Mouse (Mus musculus) CH12.LX (cell line): Measurements from ENCODE around the gene Trim80. TPM values are rescaled to one million over a fixed set of nuclear protein-coding genes. Genes with fewer than 3 reads are reported as not detected.

Source experiments
- DNase-seq: peaks from one replicate; pipeline ENCODE4 v3.0.0-alpha.2; 2013; ENCODE audit errors: extremely low read depth
- H3K27ac ChIP-seq: 2 replicates; pipeline ENCODE4 v1.5.1; 2012; ENCODE audit warnings: low read depth, mild to moderate bottlenecking, control low read depth, moderate library complexity; ENCODE audit not compliant: insufficient read depth
- H3K27me3 ChIP-seq: replicated peaks from 2 replicates; pipeline ENCODE3; 2012; ENCODE audit warnings: inconsistent platforms
- H3K36me3 ChIP-seq, 2 experiments: replicated peaks in 1 of 2; 2 replicates each; pipeline versions ENCODE3 to v1.6.1; 2012; ENCODE audit warnings: inconsistent platforms in 1 of 2, low read length in 1 of 2, mild to moderate bottlenecking in 1 of 2, mixed read lengths in 1 of 2, moderate library complexity in 1 of 2; ENCODE audit not compliant: control insufficient read depth in 1 of 2, insufficient read depth in 1 of 2
- H3K4me1 ChIP-seq, 2 experiments: 2 replicates each; pipeline ENCODE4 v1.6.1; 2012; ENCODE audit warnings: inconsistent platforms in 1 of 2, moderate library complexity in 1 of 2; ENCODE audit not compliant: insufficient read depth in 2 of 2, control insufficient read depth in 1 of 2
- H3K4me2 ChIP-seq: 2 replicates; pipeline ENCODE4 v1.6.1; 2012; ENCODE audit warnings: low read depth, mild to moderate bottlenecking, control low read depth; ENCODE audit not compliant: poor library complexity, insufficient read depth, severe bottlenecking
- H3K4me3 ChIP-seq, 3 experiments: fragments of 150-350 bp in 1 of 3; sonication (generic) in 1 of 3; replicated peaks in 1 of 3; 2 replicates each; pipeline versions ENCODE3 to v1.5.1; 2011 to 2012; ENCODE audit warnings: low read depth in 2 of 3, low read length in 2 of 3, mild to moderate bottlenecking in 2 of 3, moderate library complexity in 2 of 3, control low read depth in 1 of 3, improper control_type of control experiment in 1 of 3, inconsistent platforms in 1 of 3, mixed read lengths in 1 of 3; ENCODE audit not compliant: poor library complexity in 1 of 3
- H3K79me2 ChIP-seq: replicated peaks from 2 replicates; pipeline ENCODE4 v1.6.1; 2012; ENCODE audit warnings: mild to moderate bottlenecking, moderate library complexity; ENCODE audit not compliant: control insufficient read depth, poor library complexity, insufficient read depth, severe bottlenecking; ENCODE audit errors: extremely low read depth
- H3K9ac ChIP-seq: 2 replicates; pipeline ENCODE4 v1.6.1; 2012; ENCODE audit warnings: low read depth, mild to moderate bottlenecking, control low read depth, moderate library complexity; ENCODE audit not compliant: insufficient read depth
- H3K9me3 ChIP-seq: replicated peaks from 2 replicates; pipeline ENCODE3; 2012; ENCODE audit warnings: low read length, inconsistent platforms, mixed read lengths
- BHLHE40 ChIP-seq: IDR thresholded peaks from 2 replicates; pipeline ENCODE4 v1.6.1; 2011; ENCODE audit warnings: mild to moderate bottlenecking, low read depth, low read length, improper control_type of control experiment
- CHD1 ChIP-seq: IDR thresholded peaks from 2 replicates; pipeline ENCODE4 v1.6.1; 2012; ENCODE audit warnings: low read depth, low read length, improper control_type of control experiment, inconsistent platforms
- ELF1 ChIP-seq: IDR thresholded peaks from 2 replicates; pipeline ENCODE4 v1.6.1; 2014; ENCODE audit warnings: low read depth, mild to moderate bottlenecking, inconsistent platforms, low read length, improper control_type of control experiment
- EP300 ChIP-seq: IDR thresholded peaks from 2 replicates; pipeline ENCODE4 v1.6.1; 2011; ENCODE audit warnings: low read length, improper control_type of control experiment
- ETS1 ChIP-seq: conservative IDR thresholded peaks from 2 replicates; pipeline ENCODE4 v1.6.1; 2012; ENCODE audit warnings: low read depth, mild to moderate bottlenecking, inconsistent platforms, low read length, improper control_type of control experiment, moderate library complexity
- IRF4 ChIP-seq: IDR thresholded peaks from 2 replicates; pipeline ENCODE4 v1.6.1; 2014; ENCODE audit warnings: low read depth, mild to moderate bottlenecking, inconsistent platforms, low read length, improper control_type of control experiment
- MAFK ChIP-seq: IDR thresholded peaks from 2 replicates; pipeline ENCODE4 v1.6.1; 2011; ENCODE audit warnings: low read length, improper control_type of control experiment; ENCODE audit not compliant: insufficient replicate concordance
- MAX ChIP-seq: IDR thresholded peaks from 2 replicates; pipeline ENCODE4 v1.6.1; 2011; ENCODE audit warnings: low read length, improper control_type of control experiment
- MEF2A ChIP-seq: IDR thresholded peaks from 2 replicates; pipeline ENCODE4 v1.6.1; 2014; ENCODE audit warnings: low read depth, mild to moderate bottlenecking, inconsistent platforms, low read length, improper control_type of control experiment, borderline replicate concordance
- MXI1 ChIP-seq: IDR thresholded peaks from 2 replicates; pipeline ENCODE4 v1.6.1; 2011; ENCODE audit warnings: mild to moderate bottlenecking, low read depth, low read length, improper control_type of control experiment
- MYC ChIP-seq: IDR thresholded peaks from 2 replicates; pipeline ENCODE4 v1.6.1; 2011; ENCODE audit warnings: low read depth, mild to moderate bottlenecking, improper control_type of control experiment, low read length
- NELFE ChIP-seq: IDR thresholded peaks from 2 replicates; pipeline ENCODE4 v1.6.1; 2011; ENCODE audit warnings: low read depth, low read length, improper control_type of control experiment
- NRF1 ChIP-seq: IDR thresholded peaks from 2 replicates; pipeline ENCODE4 v1.6.1; 2014; ENCODE audit warnings: low read depth, mild to moderate bottlenecking, inconsistent platforms, low read length, improper control_type of control experiment, moderate library complexity
- RCOR1 ChIP-seq: conservative IDR thresholded peaks from 2 replicates; pipeline ENCODE4 v1.6.1; 2012; ENCODE audit warnings: low read depth, mild to moderate bottlenecking, inconsistent platforms, low read length, improper control_type of control experiment
- SIN3A ChIP-seq: IDR thresholded peaks from 2 replicates; pipeline ENCODE4 v1.6.1; 2012; ENCODE audit warnings: low read length, improper control_type of control experiment, inconsistent platforms
- SMC3 ChIP-seq: IDR thresholded peaks from 2 replicates; pipeline ENCODE4 v1.6.1; 2011; ENCODE audit warnings: low read depth, low read length, improper control_type of control experiment
- TCF12 ChIP-seq: IDR thresholded peaks from 2 replicates; pipeline ENCODE4 v1.6.1; 2014; ENCODE audit warnings: low read depth, mild to moderate bottlenecking, inconsistent platforms, low read length, improper control_type of control experiment
- USF1 ChIP-seq: IDR thresholded peaks from 2 replicates; pipeline ENCODE4 v1.6.1; 2014; ENCODE audit warnings: low read depth, mild to moderate bottlenecking, inconsistent platforms, low read length, improper control_type of control experiment
- USF2 ChIP-seq: conservative IDR thresholded peaks from 2 replicates; pipeline ENCODE4 v1.6.1; 2011; ENCODE audit warnings: low read depth, low read length, improper control_type of control experiment
- ZC3H11A ChIP-seq: IDR thresholded peaks from 2 replicates; pipeline ENCODE4 v1.6.1; 2012; ENCODE audit warnings: low read depth, mild to moderate bottlenecking, inconsistent platforms, low read length, improper control_type of control experiment
- ZKSCAN1 ChIP-seq: IDR thresholded peaks from 2 replicates; pipeline ENCODE4 v1.6.1; 2012; ENCODE audit warnings: low read depth, inconsistent platforms, low read length, improper control_type of control experiment, borderline replicate concordance
- ZMIZ1 ChIP-seq: IDR thresholded peaks from 2 replicates; pipeline ENCODE4 v1.6.1; 2012; ENCODE audit warnings: low read depth, mild to moderate bottlenecking, inconsistent platforms, low read length, improper control_type of control experiment
- dilution Hi-C: fragments of 300-500 bp; cut with MboI; formaldehyde crosslinking; loops from 2 replicates; pipeline ENCODE4 v1.14.3; 2020; ENCODE audit warnings: low sequenced_read_pairs; ENCODE audit not compliant: extremely low pct_unique_long_range_greater_than_20kb, extremely low pct_ligation_motif_present
- in situ Hi-C: fragments of 300-500 bp; cut with MboI; formaldehyde crosslinking; loops from 3 replicates; pipeline ENCODE4 v1.14.3; 2019; ENCODE audit warnings: low sequenced_read_pairs, low pct_ligation_motif_present, low pct_unique_long_range_greater_than_20kb, mixed read lengths
- polyA plus RNA-seq: library from polyadenylated mRNA; unstranded; fragments of >175 nt; gene quantifications from 2 replicates; pipeline ENCODE4 v1.2.1, GENCODE M21; 2012; ENCODE audit warnings: low read depth; ENCODE audit not compliant: insufficient read length
- total RNA-seq, 2 experiments: library from RNA; depleted of rRNA; stranded (reverse); fragments of 300-350 nt in 1 of 2; fragments of >200 nt in 1 of 2; gene quantifications; 2 replicates each; pipeline ENCODE4 v1.2.3; 2012 to 2014

The Trim80 gene
- total and polyA plus RNA-seq, 3 experiments: not detected

DNA sequence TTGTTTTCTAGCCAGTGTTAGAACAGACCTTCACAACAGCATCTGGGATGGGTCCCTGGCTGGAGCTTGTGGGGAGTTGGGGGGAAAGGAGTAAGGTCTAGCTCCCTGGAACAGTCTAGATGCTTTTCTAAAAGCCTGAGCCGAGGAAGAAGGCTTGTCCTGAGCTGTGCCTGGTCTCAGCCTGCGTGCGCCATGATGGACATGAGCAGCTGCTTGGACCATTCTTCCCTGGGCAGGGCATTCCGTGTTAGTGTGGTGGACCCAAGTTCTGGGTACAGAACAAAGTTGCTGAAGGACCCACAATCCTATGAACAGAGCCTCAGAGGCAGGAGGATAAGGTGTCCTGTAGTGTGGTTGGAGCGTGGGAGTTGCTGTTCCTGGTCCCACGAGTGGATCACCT is 9.8 kb upstream of the Trim80 start:
- Histone ChIP-seq H3K9me3 (no peaks in the 10 kb centered on the region), H3K27ac (no peak overlapping the region), H3K9ac (no peak overlapping the region), H3K4me3 (no peak overlapping the region), H3K27me3 (no peaks in the 10 kb centered on the region), H3K36me3 (peaks cover 40 to 77% of the 10 kb centered on the region in 2 experiments), H3K4me2 (no peak overlapping the region), H3K79me2 (no peaks in the 10 kb centered on the region)
- dilution Hi-C loops: no loop called here
- in situ Hi-C loops: no loop called here
- TF ChIP-seq MYC: no peak
- TF ChIP-seq SMC3: no peak
- TF ChIP-seq EP300: no peak
- no peak for TF ChIP-seq NELFE
- TF ChIP-seq NRF1: no peak
- no peak for TF ChIP-seq ELF1
- TF ChIP-seq MEF2A: no peak
- TF ChIP-seq SIN3A: no peak
- TF ChIP-seq MXI1: no peak
- TF ChIP-seq CHD1: no peak
- TF ChIP-seq MAFK: no peak
- no peak for TF ChIP-seq MAX
- no peak for TF ChIP-seq TCF12
- TF ChIP-seq ETS1: no peak
- TF ChIP-seq, all 38 proteins: peak for 0
- peaks cover 2 to 6% of the 10 kb centered on the region in 2 experiments; a peak in 3 of 4 replicates for H3K4me1 ChIP-seq
- no peak for DNase-seq

DNA sequence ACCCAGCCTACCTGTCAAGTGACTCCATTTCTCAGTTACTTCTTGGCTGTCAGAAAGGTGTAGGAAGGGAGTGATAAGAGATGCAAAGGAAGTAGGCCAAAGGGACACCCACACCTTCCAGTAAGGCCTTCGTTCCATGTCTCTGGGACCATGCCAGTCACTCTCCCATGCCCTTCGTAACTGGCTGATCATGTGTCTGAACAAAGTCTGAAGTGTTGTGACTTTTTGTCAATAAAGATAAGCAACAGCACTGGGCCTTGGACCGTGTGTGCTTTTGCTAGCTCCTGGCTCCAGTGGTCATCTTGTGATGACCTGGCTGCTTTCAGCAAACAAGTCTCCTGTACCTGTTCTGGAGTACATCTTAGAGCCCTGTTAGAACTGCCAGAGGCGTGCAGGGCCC is 7.5 kb upstream of the Trim80 start:
- peaks cover 36 to 55% of the 10 kb centered on the region in 2 experiments for H3K36me3 ChIP-seq
- in situ Hi-C loops: no loop called here
- H3K27ac ChIP-seq: no peak overlapping the region

DNA sequence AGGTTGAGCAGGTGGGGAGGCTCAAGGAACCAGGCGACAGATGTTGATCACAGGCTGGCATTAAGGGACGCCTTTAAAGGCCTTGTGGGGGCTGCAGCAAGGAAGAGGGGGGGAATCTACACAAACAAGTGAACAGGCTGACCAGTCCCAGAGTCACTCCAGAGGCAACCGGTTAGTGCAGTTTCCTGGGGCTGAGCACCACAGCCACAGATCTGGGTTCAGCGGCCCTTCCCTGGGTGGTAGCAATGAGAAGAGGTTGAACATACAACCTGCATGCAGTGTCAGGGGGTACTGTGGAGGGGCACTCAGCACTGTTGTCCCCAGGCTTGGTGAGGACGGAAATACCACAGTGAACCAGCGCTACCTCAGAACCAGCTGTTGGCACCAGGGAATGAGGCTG is 7.0 kb upstream of the Trim80 start:
- Histone ChIP-seq H3K27ac (no peak overlapping the region), H3K27me3 (no peaks in the 10 kb centered on the region), H3K79me2 (no peaks in the 10 kb centered on the region), H3K36me3 (peaks cover 36 to 50% of the 10 kb centered on the region in 2 experiments), H3K4me3 (no peak overlapping the region), H3K9me3 (no peaks in the 10 kb centered on the region), H3K4me1 (no peaks in the 10 kb centered on the region)
- dilution Hi-C loops (no loop called here), in situ Hi-C loops (no loop called here)
- TF ChIP-seq USF1 (no peak), RCOR1 (no peak), MAFK (no peak), USF2 (no peak), ELF1 (no peak), IRF4 (no peak), ZMIZ1 (no peak), ZC3H11A (no peak), BHLHE40 (no peak)
- TF ChIP-seq, all 38 proteins: peak for 0
- no peak overlapping the region for H3K9ac ChIP-seq
- DNase-seq: no peak
- no peak overlapping the region for H3K4me2 ChIP-seq

More for the DNA sequence above, 7.5 kb upstream of the Trim80 start:
- H3K9ac ChIP-seq: no peak overlapping the region
- no peak for DNase-seq
- no peak overlapping the region for H3K4me2 ChIP-seq
- H3K27me3 ChIP-seq: no peaks in the 10 kb centered on the region
- dilution Hi-C loops: no loop called here
- TF ChIP-seq ZKSCAN1: no peak
- peaks cover 2 to 4% of the 10 kb centered on the region in 2 experiments; a peak in 3 of 4 replicates for H3K4me1 ChIP-seq
- H3K4me3 ChIP-seq: no peak overlapping the region
- no peaks in the 10 kb centered on the region for H3K9me3 ChIP-seq
- no peaks in the 10 kb centered on the region for H3K79me2 ChIP-seq
